Mouse (Mus musculus): ENCODE results near the gene Rapgef2. TPM values are rescaled to one million over a fixed set of nuclear protein-coding genes. Genes with fewer than 3 reads are reported as not detected.

The Rapgef2 gene
- polyA plus RNA-seq, 1 experiment, result 8.7 TPM

GRCm38 (mm10) chr3:79193001-79193400 is 93.3 kb downstream of the Rapgef2 start:
- Histone ChIP-seq H3K27me3 (ENCODE audit: control insufficient read depth, insufficient read depth, low read length) (no peaks in the 10 kb centered on the region), H3K27ac (ENCODE audit: control insufficient read depth, insufficient read depth, low read length) (no peak overlapping the region), H3K4me3 (ENCODE audit: control insufficient read depth, insufficient read depth, low read length) (no peak overlapping the region), H3K36me3 (ENCODE audit: control insufficient read depth, insufficient read depth, low read length) (no peaks in the 10 kb centered on the region), H3K4me1 (replicated peaks; ENCODE audit: control insufficient read depth, insufficient read depth, low read length) (peaks cover 8% of the 10 kb centered on the region)
- no peak for DNase-seq
- 28% methylated on average over 4 of the region's 4 CpGs for WGBS
- TF ChIP-seq CTCF (IDR thresholded peaks at IDR 0.05; ENCODE audit: borderline replicate concordance, control insufficient read depth, extremely low read depth, insufficient read depth, low read length, poor library complexity), result no peak
- no peak for TF ChIP-seq POLR2A (IDR thresholded peaks at IDR 0.05; ENCODE audit: control insufficient read depth, extremely low read depth, insufficient read depth, low read length, poor library complexity)

GRCm38 (mm10) chr3:79191981-79192380 is 94.3 kb downstream of the Rapgef2 start:
- Histone ChIP-seq H3K4me1 (replicated peaks; ENCODE audit: control insufficient read depth, insufficient read depth, low read length) (peaks cover 8% of the 10 kb centered on the region), H3K27me3 (ENCODE audit: control insufficient read depth, insufficient read depth, low read length) (no peaks in the 10 kb centered on the region), H3K27ac (ENCODE audit: control insufficient read depth, insufficient read depth, low read length) (no peak overlapping the region), H3K4me3 (ENCODE audit: control insufficient read depth, insufficient read depth, low read length) (no peak overlapping the region), H3K36me3 (ENCODE audit: control insufficient read depth, insufficient read depth, low read length) (no peaks in the 10 kb centered on the region)
- TF ChIP-seq CTCF (IDR thresholded peaks at IDR 0.05; ENCODE audit: borderline replicate concordance, control insufficient read depth, extremely low read depth, insufficient read depth, low read length, poor library complexity), result no peak
- no peak for TF ChIP-seq POLR2A (IDR thresholded peaks at IDR 0.05; ENCODE audit: control insufficient read depth, extremely low read depth, insufficient read depth, low read length, poor library complexity)
- no peak for DNase-seq
- WGBS, result 95% methylated on average over 9 of the region's 9 CpGs

GRCm38 (mm10) chr3:79191471-79191870 is 94.8 kb downstream of the Rapgef2 start:
- H3K27ac ChIP-seq (ENCODE audit: control insufficient read depth, insufficient read depth, low read length), result no peak overlapping the region

GRCm38 (mm10) chr3:79190377-79190776 is 95.9 kb downstream of the Rapgef2 start:
- Histone ChIP-seq H3K4me3 (ENCODE audit: control insufficient read depth, insufficient read depth, low read length) (no peak overlapping the region), H3K27ac (ENCODE audit: control insufficient read depth, insufficient read depth, low read length) (no peak overlapping the region), H3K27me3 (ENCODE audit: control insufficient read depth, insufficient read depth, low read length) (no peaks in the 10 kb centered on the region), H3K36me3 (ENCODE audit: control insufficient read depth, insufficient read depth, low read length) (no peaks in the 10 kb centered on the region), H3K4me1 (replicated peaks; ENCODE audit: control insufficient read depth, insufficient read depth, low read length) (peaks cover 8% of the 10 kb centered on the region)
- no peak for DNase-seq
- TF ChIP-seq POLR2A (IDR thresholded peaks at IDR 0.05; ENCODE audit: control insufficient read depth, extremely low read depth, insufficient read depth, low read length, poor library complexity), result no peak
- TF ChIP-seq CTCF (IDR thresholded peaks at IDR 0.05; ENCODE audit: borderline replicate concordance, control insufficient read depth, extremely low read depth, insufficient read depth, low read length, poor library complexity), result no peak
- WGBS, result 98% methylated on average over 3 of the region's 3 CpGs

More at GRCm38 (mm10) chr3:79191471-79191870, 94.8 kb downstream of the Rapgef2 start:
- WGBS, result 97% methylated on average over 11 of the region's 11 CpGs
- Histone ChIP-seq H3K4me3 (ENCODE audit: control insufficient read depth, insufficient read depth, low read length) (no peak overlapping the region), H3K27me3 (ENCODE audit: control insufficient read depth, insufficient read depth, low read length) (no peaks in the 10 kb centered on the region), H3K36me3 (ENCODE audit: control insufficient read depth, insufficient read depth, low read length) (no peaks in the 10 kb centered on the region), H3K4me1 (replicated peaks; ENCODE audit: control insufficient read depth, insufficient read depth, low read length) (peaks cover 8% of the 10 kb centered on the region)
- TF ChIP-seq CTCF (IDR thresholded peaks at IDR 0.05; ENCODE audit: borderline replicate concordance, control insufficient read depth, extremely low read depth, insufficient read depth, low read length, poor library complexity) (no peak), POLR2A (IDR thresholded peaks at IDR 0.05; ENCODE audit: control insufficient read depth, extremely low read depth, insufficient read depth, low read length, poor library complexity) (no peak)
- no peak for DNase-seq

- DNase-seq, result no peak
- no peak overlapping the region for H3K27ac ChIP-seq (ENCODE audit: control insufficient read depth, insufficient read depth, low read length)
- TF ChIP-seq CTCF (IDR thresholded peaks at IDR 0.05; ENCODE audit: borderline replicate concordance, control insufficient read depth, extremely low read depth, insufficient read depth, low read length, poor library complexity) (no peak), POLR2A (IDR thresholded peaks at IDR 0.05; ENCODE audit: control insufficient read depth, extremely low read depth, insufficient read depth, low read length, poor library complexity) (no peak)
- H3K36me3 ChIP-seq (ENCODE audit: control insufficient read depth, insufficient read depth, low read length), result no peaks in the 10 kb centered on the region
- WGBS, result 100% methylated on average over 1 of the region's 1 CpGs
- H3K27me3 ChIP-seq (ENCODE audit: control insufficient read depth, insufficient read depth, low read length), result no peaks in the 10 kb centered on the region
- H3K4me3 ChIP-seq (ENCODE audit: control insufficient read depth, insufficient read depth, low read length), result no peak overlapping the region
- peaks cover under 1% of the 10 kb centered on the region; the same call in 1 of the 2 replicates for H3K4me1 ChIP-seq (replicated peaks; ENCODE audit: control insufficient read depth, insufficient read depth, low read length)
Observed at GRCm38 (mm10) chr3:79187912-79188311, 98.4 kb downstream of the Rapgef2 start.

- Histone ChIP-seq H3K4me1 (replicated peaks; ENCODE audit: control insufficient read depth, insufficient read depth, low read length) (peaks cover 22% of the 10 kb centered on the region), H3K27ac (ENCODE audit: control insufficient read depth, insufficient read depth, low read length) (no peak overlapping the region), H3K36me3 (ENCODE audit: control insufficient read depth, insufficient read depth, low read length) (no peaks in the 10 kb centered on the region), H3K27me3 (ENCODE audit: control insufficient read depth, insufficient read depth, low read length) (no peaks in the 10 kb centered on the region), H3K4me3 (ENCODE audit: control insufficient read depth, insufficient read depth, low read length) (no peak overlapping the region)
- WGBS, result 80% methylated on average over 3 of the region's 3 CpGs
- no peak for TF ChIP-seq CTCF (IDR thresholded peaks at IDR 0.05; ENCODE audit: borderline replicate concordance, control insufficient read depth, extremely low read depth, insufficient read depth, low read length, poor library complexity)
- TF ChIP-seq POLR2A (IDR thresholded peaks at IDR 0.05; ENCODE audit: control insufficient read depth, extremely low read depth, insufficient read depth, low read length, poor library complexity), result no peak
- DNase-seq, result no peak
Observed at GRCm38 (mm10) chr3:79182290-79182689, 104.0 kb downstream of the Rapgef2 start.

All from thymus, adult 2 months (tissue).